Mouse (Mus musculus): ENCODE measurements around the gene Ppp4r2. TPM values are rescaled to one million over a fixed set of nuclear protein-coding genes. Genes with fewer than 3 reads are reported as not detected.
"Not testable (repeated sequence)": the region's sequence is repeated elsewhere in the genome, so short reads cannot be mapped to it uniquely, and the experiment has no call there.

Gene Ppp4r2
- polyA plus RNA-seq, 1 experiment from 2014 or later, result 8.7 TPM

DNA sequence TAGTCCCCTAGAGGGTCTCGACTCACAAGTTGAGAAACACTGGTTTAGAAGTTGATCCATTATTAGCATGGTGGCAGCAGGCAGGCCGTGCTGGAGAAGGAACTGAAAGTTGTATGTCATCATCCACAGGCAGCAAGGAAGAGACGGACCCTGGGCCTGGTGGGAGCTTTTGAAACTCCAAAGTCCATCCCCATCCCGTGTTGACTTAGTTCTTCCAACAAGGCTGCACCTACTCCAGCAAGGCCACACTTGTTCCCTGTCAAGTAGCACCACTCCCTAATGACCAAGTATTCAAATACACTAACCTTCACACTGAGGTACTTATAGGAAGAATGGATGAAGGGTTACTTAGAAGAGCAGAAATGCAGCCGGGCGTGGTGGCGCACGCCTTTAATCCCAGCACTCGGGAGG, 17.3 kb downstream of the Ppp4r2 start:
- Histone ChIP-seq H3K27me3 (ENCODE audit: control insufficient read depth, insufficient read depth, low read length) (no peaks in the 10 kb centered on the region), H3K4me2 (replicated peaks; ENCODE audit: low read depth) (no peak overlapping the region), H3K9ac (ENCODE audit: low read length) (no peak overlapping the region), H3K9me3 (ENCODE audit: control insufficient read depth, low read length) (no peaks in the 10 kb centered on the region), H3K27ac (replicated peaks) (0 out of 2 replicates have a peak overlapping the region, but pooled peaks have one; percentile 49), H3K4me1 (replicated peaks; ENCODE audit: control insufficient read depth, insufficient read depth) (no peaks in the 10 kb centered on the region), H3K36me3 (ENCODE audit: control insufficient read depth, insufficient read depth, low read length) (no peaks in the 10 kb centered on the region), H3K4me3 (ENCODE audit: low read depth, low read length) (no peak overlapping the region)
- WGBS, result 56% methylated on average over 9 of the region's 9 CpGs
- DNase-seq (ENCODE audit: low spot score) (peak; percentile 73), ATAC-seq (ENCODE audit: low FRiP score, low TSS enrichment) (peak; percentile 99)
- no peak for TF ChIP-seq EP300 (optimal IDR thresholded peaks at IDR 0.05)
- no peak for TF ChIP-seq CTCF (IDR thresholded peaks at IDR 0.05; ENCODE audit: low read depth)

DNA sequence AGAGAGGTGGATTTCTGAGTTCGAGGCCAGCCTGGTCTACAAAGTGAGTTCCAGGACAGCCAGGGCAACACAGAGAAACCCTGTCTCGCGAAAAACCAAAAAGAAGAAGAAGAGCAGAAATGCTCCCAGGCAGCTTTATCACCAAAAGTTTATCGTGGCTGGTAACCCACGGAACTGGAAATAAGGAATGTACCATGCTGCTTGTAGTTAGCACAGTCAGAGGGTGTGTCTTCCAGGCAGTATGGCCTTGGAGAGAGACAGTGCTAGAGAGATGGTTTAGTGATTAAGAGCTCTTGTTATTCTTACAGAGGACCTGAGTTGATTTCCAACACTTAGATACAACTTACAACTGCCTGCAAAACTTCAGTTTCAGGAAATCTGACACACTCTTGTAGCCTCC, 17.7 kb downstream of the Ppp4r2 start:
- Histone ChIP-seq H3K36me3 (ENCODE audit: control insufficient read depth, insufficient read depth, low read length) (no peaks in the 10 kb centered on the region), H3K9ac (ENCODE audit: low read length) (no peak overlapping the region), H3K27me3 (ENCODE audit: control insufficient read depth, insufficient read depth, low read length) (no peaks in the 10 kb centered on the region), H3K4me2 (replicated peaks; ENCODE audit: low read depth) (no peak overlapping the region), H3K27ac (replicated peaks) (0 out of 2 replicates have a peak overlapping the region, but pooled peaks have one; percentile 49), H3K9me3 (ENCODE audit: control insufficient read depth, low read length) (no peaks in the 10 kb centered on the region), H3K4me3 (ENCODE audit: low read depth, low read length) (no peak overlapping the region), H3K4me1 (replicated peaks; ENCODE audit: control insufficient read depth, insufficient read depth) (no peaks in the 10 kb centered on the region)
- 66% methylated on average over 5 of the region's 5 CpGs for WGBS
- DNase-seq (ENCODE audit: low spot score) (no peak), ATAC-seq (ENCODE audit: low FRiP score, low TSS enrichment) (0 out of 2 replicates have a peak, but pooled peaks have one; percentile 33)
- TF ChIP-seq EP300 (optimal IDR thresholded peaks at IDR 0.05) (no peak), CTCF (IDR thresholded peaks at IDR 0.05; ENCODE audit: low read depth) (no peak)

DNA sequence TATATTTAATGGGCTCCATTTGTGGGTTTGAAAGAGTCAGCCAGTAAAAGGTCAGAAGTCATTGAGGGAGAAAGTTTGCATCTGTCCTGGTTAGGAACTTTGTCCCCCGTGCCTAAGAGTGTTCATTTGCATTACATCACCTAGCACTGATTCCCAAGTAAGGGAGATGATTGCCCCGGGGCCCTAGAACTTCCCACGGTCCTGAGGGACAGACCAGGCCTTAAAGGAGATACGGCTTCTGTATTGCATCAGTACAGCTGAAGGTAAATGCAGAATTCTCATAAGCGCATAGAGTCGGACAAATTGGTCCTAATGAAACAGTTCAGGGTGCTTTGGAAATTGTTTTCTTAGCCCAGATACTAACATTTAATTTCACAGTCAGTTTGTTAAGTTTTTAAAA, 31.9 kb downstream of the Ppp4r2 start:
- Histone ChIP-seq H3K4me1 (replicated peaks; ENCODE audit: control insufficient read depth, insufficient read depth) (no peaks in the 10 kb centered on the region), H3K27me3 (ENCODE audit: control insufficient read depth, insufficient read depth, low read length) (no peaks in the 10 kb centered on the region), H3K36me3 (ENCODE audit: control insufficient read depth, insufficient read depth, low read length) (peaks cover 5% of the 10 kb centered on the region; the same call in 1 of the 2 replicates), H3K4me3 (ENCODE audit: low read depth, low read length) (no peak overlapping the region), H3K4me2 (replicated peaks; ENCODE audit: low read depth) (no peak overlapping the region), H3K27ac (replicated peaks) (no peak overlapping the region), H3K9ac (ENCODE audit: low read length) (no peak overlapping the region), H3K9me3 (ENCODE audit: control insufficient read depth, low read length) (no peaks in the 10 kb centered on the region)
- no peak for TF ChIP-seq CTCF (IDR thresholded peaks at IDR 0.05; ENCODE audit: low read depth)
- no peak for TF ChIP-seq EP300 (optimal IDR thresholded peaks at IDR 0.05)
- ATAC-seq (ENCODE audit: low FRiP score, low TSS enrichment) (no peak), DNase-seq (ENCODE audit: low spot score) (no peak)
- 89% methylated on average over 6 of the region's 6 CpGs for whole genome bisulfite sequencing

DNA sequence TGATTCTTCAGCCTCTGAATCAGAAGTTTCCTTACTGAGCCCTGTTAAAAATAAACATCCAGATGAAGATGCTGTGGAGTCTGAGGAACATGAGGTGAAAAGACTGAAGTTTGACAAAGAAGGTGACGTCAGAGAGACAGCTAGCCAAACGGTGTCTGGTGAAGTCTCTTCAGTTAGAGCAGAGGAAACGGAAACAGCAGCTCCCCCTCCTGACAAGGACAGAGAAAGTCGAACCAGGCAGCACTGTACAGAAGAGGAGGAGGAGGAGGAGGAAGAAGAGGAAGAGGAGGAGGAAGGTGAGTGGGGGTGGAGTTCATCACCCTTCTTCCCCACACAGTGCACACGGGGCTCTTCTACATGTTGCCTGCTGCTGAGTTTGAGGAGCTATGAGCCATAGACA, 32.4 kb downstream of the Ppp4r2 start:
- not testable (repeated sequence) for H3K4me3 ChIP-seq (ENCODE audit: low read depth, low read length); H3K4me1 ChIP-seq (replicated peaks; ENCODE audit: control insufficient read depth, insufficient read depth); H3K36me3 ChIP-seq (ENCODE audit: control insufficient read depth, insufficient read depth, low read length); H3K9ac ChIP-seq (ENCODE audit: low read length); H3K4me2 ChIP-seq (replicated peaks; ENCODE audit: low read depth); H3K9me3 ChIP-seq (ENCODE audit: control insufficient read depth, low read length); DNase-seq (ENCODE audit: low spot score); H3K27ac ChIP-seq (replicated peaks); ATAC-seq (ENCODE audit: low FRiP score, low TSS enrichment); H3K27me3 ChIP-seq (ENCODE audit: control insufficient read depth, insufficient read depth, low read length)
- 51% methylated on average over 4 of the region's 5 CpGs for WGBS

DNA sequence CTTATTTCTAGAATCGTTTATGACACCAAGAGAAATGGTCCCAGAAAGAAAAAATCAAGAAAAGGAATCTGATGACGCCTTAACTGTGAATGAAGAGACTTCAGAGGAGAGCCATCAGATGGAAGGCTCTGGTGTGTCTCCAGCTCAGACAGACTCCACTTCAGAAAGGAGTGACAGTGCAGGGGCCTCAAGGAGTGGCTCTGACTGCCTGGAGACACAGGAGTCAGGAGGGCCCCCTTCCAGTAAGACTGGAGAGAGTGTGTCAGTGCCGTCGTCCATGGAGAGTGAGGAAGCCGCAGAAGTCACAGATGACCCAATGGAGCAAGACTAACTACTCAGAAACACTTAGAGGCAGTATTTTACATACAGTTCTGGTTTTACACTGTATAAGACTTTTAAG, 32.8 kb downstream of the Ppp4r2 start:
- not testable (repeated sequence) for ATAC-seq (ENCODE audit: low FRiP score, low TSS enrichment)
- WGBS, result 79% methylated on average over 5 of the region's 5 CpGs

DNA sequence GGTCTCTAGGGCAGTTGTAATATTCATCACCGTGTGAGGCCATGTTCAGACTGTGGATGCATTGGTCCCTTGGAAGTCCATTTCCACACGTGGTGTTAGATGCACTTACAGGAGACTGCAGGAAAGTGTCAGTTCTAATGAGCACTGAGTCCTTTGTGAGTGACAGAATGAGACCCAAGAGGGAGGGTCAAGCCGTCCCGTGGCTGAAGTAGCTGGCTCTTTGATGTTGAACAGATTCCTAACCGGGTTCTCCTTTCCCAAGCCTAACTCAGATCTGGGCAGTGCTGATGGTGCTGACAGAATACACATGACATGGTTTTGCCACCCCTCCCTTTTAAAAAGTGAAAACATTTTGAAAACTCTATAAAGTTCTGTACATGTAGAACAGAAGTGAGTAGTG, 35.4 kb downstream of the Ppp4r2 start:
- ATAC-seq (ENCODE audit: low FRiP score, low TSS enrichment) (no peak), DNase-seq (ENCODE audit: low spot score) (no peak)
- Histone ChIP-seq H3K9me3 (ENCODE audit: control insufficient read depth, low read length) (no peaks in the 10 kb centered on the region), H3K4me2 (replicated peaks; ENCODE audit: low read depth) (no peak overlapping the region), H3K36me3 (ENCODE audit: control insufficient read depth, insufficient read depth, low read length) (peaks cover 5% of the 10 kb centered on the region; the same call in 1 of the 2 replicates), H3K9ac (ENCODE audit: low read length) (no peak overlapping the region), H3K27ac (replicated peaks) (no peak overlapping the region), H3K4me3 (ENCODE audit: low read depth, low read length) (no peak overlapping the region), H3K27me3 (ENCODE audit: control insufficient read depth, insufficient read depth, low read length) (no peaks in the 10 kb centered on the region), H3K4me1 (replicated peaks; ENCODE audit: control insufficient read depth, insufficient read depth) (no peaks in the 10 kb centered on the region)
- TF ChIP-seq EP300 (optimal IDR thresholded peaks at IDR 0.05) (no peak), CTCF (IDR thresholded peaks at IDR 0.05; ENCODE audit: low read depth) (no peak)
- WGBS, result 54% methylated on average over 5 of the region's 5 CpGs

More for the DNA sequence above, 32.8 kb downstream of the Ppp4r2 start:
- H3K4me3 ChIP-seq (ENCODE audit: low read depth, low read length); H3K4me2 ChIP-seq (replicated peaks; ENCODE audit: low read depth); H3K27ac ChIP-seq (replicated peaks); H3K9ac ChIP-seq (ENCODE audit: low read length); H3K27me3 ChIP-seq (ENCODE audit: control insufficient read depth, insufficient read depth, low read length); H3K36me3 ChIP-seq (ENCODE audit: control insufficient read depth, insufficient read depth, low read length); H3K4me1 ChIP-seq (replicated peaks; ENCODE audit: control insufficient read depth, insufficient read depth); H3K9me3 ChIP-seq (ENCODE audit: control insufficient read depth, low read length); DNase-seq (ENCODE audit: low spot score): not testable (repeated sequence)
